Mouse (Mus musculus) kidney, postnatal 0 days (tissue): ENCODE data around the gene Ptpn14. TPM values are rescaled to one million over a fixed set of nuclear protein-coding genes. Genes with fewer than 3 reads are reported as not detected.

Experiments used
- ATAC-seq: fragments of 200-750 bp; cut with Nextera tagmentation; replicated peaks from 2 replicates; pipeline ENCODE4 v1.8.0; 2017; ENCODE audit warnings: low read depth, moderate number of reproducible peaks, moderate TSS enrichment, moderate library complexity; ENCODE audit not compliant: low FRiP score
- DNase-seq: peaks from one replicate; pipeline ENCODE4 v3.0.0-alpha.2; 2016; ENCODE audit warnings: low spot score
- H3K27ac ChIP-seq: fragments of 300-500 bp; sonication (generic); 2 replicates; pipeline ENCODE4 v1.5.1; 2014; ENCODE audit warnings: mild to moderate bottlenecking
- H3K27me3 ChIP-seq: fragments of 300-500 bp; sonication (generic); 2 replicates; pipeline ENCODE4 v1.6.1; 2014; ENCODE audit warnings: low read length, mixed read lengths; ENCODE audit not compliant: insufficient read depth
- H3K36me3 ChIP-seq: fragments of 300-500 bp; sonication (generic); 2 replicates; pipeline ENCODE4 v1.6.1; 2014; ENCODE audit warnings: low read length, mixed read lengths; ENCODE audit not compliant: insufficient read depth
- H3K4me1 ChIP-seq: fragments of 300-500 bp; sonication (generic); replicated peaks from 2 replicates; pipeline ENCODE4 v1.6.1; 2014; ENCODE audit warnings: antibody characterized with exemption, low read length, mixed read lengths; ENCODE audit not compliant: insufficient read depth
- H3K4me2 ChIP-seq: fragments of 300-500 bp; sonication (generic); 2 replicates; pipeline ENCODE4 v1.6.1; 2014; ENCODE audit warnings: mild to moderate bottlenecking, low read length, moderate library complexity, mixed read lengths
- H3K4me3 ChIP-seq: fragments of 300-500 bp; sonication (generic); replicated peaks from 2 replicates; pipeline ENCODE4 v1.5.1; 2014; ENCODE audit warnings: low read depth, low read length
- H3K9ac ChIP-seq: fragments of 300-500 bp; sonication (generic); 2 replicates; pipeline ENCODE4 v1.6.1; 2014; ENCODE audit warnings: low read depth, low read length
- H3K9me3 ChIP-seq: fragments of 300-500 bp; sonication (generic); replicated peaks from 2 replicates; pipeline ENCODE4 v1.6.1; 2016; ENCODE audit warnings: low read length, inconsistent platforms, mixed read lengths
- CTCF ChIP-seq: IDR thresholded peaks from 2 replicates; pipeline ENCODE4 v1.5.1; 2016; ENCODE audit warnings: antibody characterized with exemption, low read depth, mild to moderate bottlenecking, moderate library complexity
- WGBS: fragments of 180-500 bp; shearing (Covaris S2); extraction: QIAGEN DNeasy Blood & Tissue Kit; methylation state at CpG from one replicate; pipeline ENCODE4 v1.1.7; 2014; 5-methylcytosine and 5-hydroxymethylcytosine counted together
- polyA plus RNA-seq: library from polyadenylated mRNA; unstranded; fragments of >200 nt; fragmentation: Nextera tagmentation; extraction: Ambion mirVana; gene quantifications from 2 replicates; pipeline ENCODE4 v1.2.1, GENCODE M21; 2015

The Ptpn14 gene
- polyA plus RNA-seq, 1 experiment from 2014 or later = 11.1 TPM

DNA sequence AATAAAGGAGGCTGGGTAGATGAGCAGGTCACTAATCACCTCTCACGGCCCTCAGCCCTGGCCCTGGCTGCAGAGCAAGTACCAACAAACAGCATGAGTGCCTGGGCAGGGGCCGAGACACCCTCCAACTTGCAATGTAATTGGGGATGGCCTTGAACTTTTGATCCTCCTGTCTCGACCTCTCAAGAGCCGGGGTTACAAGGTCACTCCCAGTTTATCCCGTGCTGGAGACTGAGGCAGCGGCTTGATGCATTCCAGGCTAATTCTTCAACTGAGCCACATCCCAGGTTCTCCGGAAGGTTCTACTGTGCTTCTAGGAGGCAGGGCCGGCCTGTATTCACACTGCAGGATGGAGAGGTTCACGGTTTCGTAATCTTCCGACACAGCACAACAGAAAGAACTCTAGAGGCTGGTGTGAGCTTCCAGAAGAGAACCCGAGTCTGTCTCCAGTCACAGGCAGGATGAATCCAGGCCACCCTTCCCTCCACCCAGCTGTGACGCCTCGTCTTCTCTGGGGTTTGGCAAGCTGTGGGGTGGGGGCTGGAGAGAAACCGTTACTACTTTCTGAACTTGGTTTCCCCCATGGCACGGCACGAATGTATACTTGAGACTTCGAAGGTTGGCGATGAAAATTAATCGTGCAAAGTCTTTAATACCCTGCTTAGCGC, 185.2 kb downstream of the Ptpn14 start:
- Histone ChIP-seq H3K27ac (no peak overlapping the region), H3K4me2 (no peak overlapping the region), H3K4me3 (no peak overlapping the region), H3K9me3 (no peaks in the 10 kb centered on the region), H3K4me1 (0 out of 2 replicates have a peak, but pooled peaks cover 5% of the 10 kb centered on the region), H3K27me3 (no peaks in the 10 kb centered on the region), H3K9ac (no peak overlapping the region), H3K36me3 (no peaks in the 10 kb centered on the region)
- no peak for TF ChIP-seq CTCF
- WGBS = 88% methylated on average over 21 of the region's 21 CpGs
- DNase-seq (no peak), ATAC-seq (no peak)

DNA sequence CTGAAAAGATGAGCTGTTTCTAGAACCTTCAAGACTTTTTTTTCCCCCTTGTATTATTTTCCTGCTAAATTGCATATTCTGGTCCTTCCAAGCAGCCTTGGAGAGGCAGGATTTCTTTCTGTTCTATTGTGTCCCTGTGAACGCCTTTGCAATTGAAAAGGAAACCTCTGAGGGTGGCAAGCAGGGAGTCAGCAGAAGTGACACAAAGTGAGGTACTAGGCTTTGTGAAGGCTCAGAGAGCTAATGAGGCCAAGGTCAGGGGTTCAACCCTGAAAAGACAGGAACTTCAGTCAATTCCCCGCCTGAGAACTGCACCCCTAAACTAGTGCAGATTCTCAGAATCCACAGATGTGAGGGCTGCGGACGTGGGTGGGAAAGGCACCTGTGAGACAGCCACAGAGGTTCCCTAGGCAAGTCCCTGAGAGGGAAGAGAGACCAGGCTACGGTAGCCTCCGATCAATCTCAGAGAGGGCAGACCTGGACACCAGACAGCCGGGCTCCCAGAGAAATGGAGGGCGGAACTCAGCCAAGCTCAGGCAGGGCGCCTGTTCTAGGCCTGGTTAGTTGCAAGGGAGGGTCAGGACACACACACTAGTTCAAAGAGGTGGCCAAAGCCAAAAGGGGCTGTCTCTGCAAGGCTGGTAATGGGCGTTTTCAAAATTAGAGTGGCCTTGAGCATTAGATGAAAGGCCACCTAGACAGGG, 188.5 kb downstream of the Ptpn14 start:
- H3K9ac ChIP-seq = no peak overlapping the region
- H3K36me3 ChIP-seq = no peaks in the 10 kb centered on the region
- no peak overlapping the region for H3K4me3 ChIP-seq
- H3K27ac ChIP-seq = no peak overlapping the region
- 68% methylated on average over 10 of the region's 10 CpGs for WGBS
- TF ChIP-seq CTCF = no peak
- no peaks in the 10 kb centered on the region for H3K27me3 ChIP-seq
- ATAC-seq (no peak), DNase-seq (no peak)
- 0 out of 2 replicates have a peak, but pooled peaks cover 9% of the 10 kb centered on the region for H3K4me1 ChIP-seq
- H3K9me3 ChIP-seq = no peaks in the 10 kb centered on the region
- no peak overlapping the region for H3K4me2 ChIP-seq

DNA sequence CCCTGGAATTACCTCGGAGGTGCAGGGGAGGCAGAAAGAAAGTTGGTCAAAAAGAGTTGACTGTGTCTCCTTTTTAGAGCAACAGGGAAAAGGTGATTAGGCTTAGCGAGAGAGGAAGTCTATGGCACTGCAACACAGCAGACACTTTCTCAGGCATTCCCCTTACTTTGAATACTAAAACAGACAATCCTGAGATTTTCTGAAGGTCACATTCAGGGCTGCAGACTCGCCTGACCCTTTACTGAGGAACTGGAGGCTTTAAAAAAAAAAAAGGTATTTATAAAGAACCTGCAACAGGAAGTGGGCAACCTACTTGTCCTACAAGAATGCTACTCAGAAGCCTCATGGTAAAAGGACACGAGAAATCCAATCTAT, 189.0 kb downstream of the Ptpn14 start:
- Histone ChIP-seq H3K36me3 (no peaks in the 10 kb centered on the region), H3K9ac (no peak overlapping the region), H3K27ac (no peak overlapping the region), H3K4me1 (0 out of 2 replicates have a peak, but pooled peaks cover 10% of the 10 kb centered on the region), H3K4me2 (no peak overlapping the region), H3K4me3 (no peak overlapping the region), H3K27me3 (no peaks in the 10 kb centered on the region), H3K9me3 (no peaks in the 10 kb centered on the region)
- ATAC-seq = no peak
- DNase-seq = no peak
- WGBS = 54% methylated on average over 4 of the region's 4 CpGs
- TF ChIP-seq CTCF = no peak

DNA sequence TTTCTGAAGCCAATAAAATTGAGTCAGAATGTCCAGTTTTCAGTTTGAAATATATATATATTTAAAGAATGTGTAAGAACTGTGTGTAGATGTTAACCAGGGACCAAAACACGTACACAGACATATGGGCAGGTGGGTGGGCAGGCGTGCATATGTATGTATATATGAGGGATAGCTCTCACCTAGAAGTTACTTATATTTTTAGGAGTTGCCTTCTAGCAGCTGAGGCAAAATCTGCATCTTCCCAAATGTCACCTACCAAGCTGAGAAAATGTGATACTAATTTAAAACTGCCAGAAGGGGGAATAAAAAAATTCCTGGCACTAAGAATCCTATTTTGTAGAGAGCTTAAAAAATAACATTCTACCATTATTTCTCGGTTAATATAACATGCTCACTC, 191.7 kb downstream of the Ptpn14 start:
- no peaks in the 10 kb centered on the region for H3K36me3 ChIP-seq
- DNase-seq (no peak), ATAC-seq (no peak)
- no peaks in the 10 kb centered on the region for H3K9me3 ChIP-seq
- 0 out of 2 replicates have a peak, but pooled peaks cover 11% of the 10 kb centered on the region for H3K4me1 ChIP-seq
- TF ChIP-seq CTCF = no peak
- no peak overlapping the region for H3K27ac ChIP-seq
- H3K27me3 ChIP-seq = no peaks in the 10 kb centered on the region
- H3K4me2 ChIP-seq = no peak overlapping the region
- H3K4me3 ChIP-seq = no peak overlapping the region
- no peak overlapping the region for H3K9ac ChIP-seq
- 79% methylated on average over 3 of the region's 3 CpGs for WGBS

DNA sequence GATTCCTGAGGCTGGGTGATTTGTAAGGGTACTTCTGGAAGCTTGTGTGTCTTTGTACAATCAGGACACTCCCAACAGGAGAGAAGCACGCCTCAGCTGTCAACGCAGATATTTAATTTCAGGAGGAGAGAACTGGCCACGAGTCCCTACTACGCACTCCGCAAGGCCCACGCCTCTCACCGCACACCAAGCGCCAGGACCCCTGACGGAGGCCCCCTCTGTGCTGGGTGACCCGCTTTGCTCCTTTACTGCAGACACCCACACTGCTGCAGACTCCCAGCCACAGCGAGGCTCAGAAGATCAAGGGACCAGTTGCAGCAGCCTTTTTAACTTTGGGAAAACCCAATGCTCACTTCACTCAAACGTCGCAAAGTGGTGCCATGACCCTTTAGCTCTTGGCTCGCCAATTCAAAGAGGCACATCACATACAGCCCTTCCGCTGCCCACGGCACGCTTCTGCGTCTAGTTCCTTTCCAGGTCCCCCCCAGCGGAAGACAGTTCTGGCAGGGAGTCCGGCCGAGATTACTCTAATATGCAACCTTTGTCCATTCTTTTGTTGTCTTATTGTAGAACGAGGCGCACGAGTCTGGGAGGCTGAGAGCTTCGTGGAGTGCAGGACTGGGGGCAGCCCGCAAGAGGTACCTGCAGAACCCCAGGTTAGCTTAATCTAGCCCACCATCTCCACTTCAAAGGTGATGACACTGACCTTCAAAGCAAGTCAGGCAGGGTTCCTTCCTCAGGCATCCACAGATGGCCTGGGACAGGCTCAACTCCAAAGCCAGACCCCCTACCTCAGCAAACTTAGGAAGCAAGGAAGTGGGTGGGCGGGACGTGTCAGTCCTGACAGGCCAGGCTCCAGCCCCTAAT, 192.9 kb downstream of the Ptpn14 start:
- H3K36me3 ChIP-seq = no peaks in the 10 kb centered on the region
- 0 out of 2 replicates have a peak, but pooled peaks cover 11% of the 10 kb centered on the region for H3K4me1 ChIP-seq
- H3K27ac ChIP-seq = no peak overlapping the region
- H3K9ac ChIP-seq = peak overlapping the region; percentile 75; the same call in 1 of the 2 replicates
- H3K9me3 ChIP-seq = no peaks in the 10 kb centered on the region
- H3K4me3 ChIP-seq = peak overlapping the region; percentile 73
- DNase-seq = no peak
- H3K4me2 ChIP-seq = peak overlapping the region; percentile 88
- 20% methylated on average over 28 of the region's 28 CpGs for WGBS
- TF ChIP-seq CTCF = no peak
- H3K27me3 ChIP-seq = no peaks in the 10 kb centered on the region
- peak; percentile 45; the same call in 1 of the 2 replicates for ATAC-seq

DNA sequence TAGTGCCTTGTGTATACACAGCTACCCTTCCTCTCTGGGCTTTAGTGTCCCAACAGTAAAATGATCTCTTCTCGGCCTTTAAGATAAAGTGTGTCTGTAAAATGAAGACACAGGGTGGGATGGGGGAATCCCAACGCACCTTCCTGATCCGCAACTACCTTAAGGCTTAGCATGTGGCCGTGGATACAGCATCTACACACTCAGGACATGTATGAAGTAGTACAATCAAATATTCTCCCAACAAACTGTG, 193.4 kb downstream of the Ptpn14 start:
- Histone ChIP-seq H3K27me3 (no peaks in the 10 kb centered on the region), H3K4me1 (0 out of 2 replicates have a peak, but pooled peaks cover 11% of the 10 kb centered on the region), H3K36me3 (no peaks in the 10 kb centered on the region), H3K4me3 (peak overlapping the region; percentile 73), H3K4me2 (peak overlapping the region; percentile 88), H3K9ac (peak overlapping the region; percentile 75; the same call in 1 of the 2 replicates), H3K27ac (peak overlapping the region; percentile 58; the same call in 1 of the 2 replicates), H3K9me3 (no peaks in the 10 kb centered on the region)
- no peak for ATAC-seq
- no peak for TF ChIP-seq CTCF
- DNase-seq = peak; percentile 50
- WGBS = 2% methylated on average over 4 of the region's 4 CpGs
